Mouse (Mus musculus) mouse embryonic stem cell (cell line): ENCODE results near the gene Gstm5.
"Not testable (repeated sequence)": the region's sequence is repeated elsewhere in the genome, so short reads cannot be mapped to it uniquely, and the experiment has no call there.

Experiments used
- in situ Hi-C, 2 experiments: fragments of 300-500 bp; cut with MboI; formaldehyde crosslinking; loops; 1 replicate in 1 of 2; 3 replicates in 1 of 2; pipeline ENCODE4 v1.14.3; 2019 to 2020; ENCODE audit warnings: low sequenced_read_pairs in 2 of 2, low pct_unique_long_range_greater_than_20kb in 1 of 2, mixed read lengths in 1 of 2; ENCODE audit not compliant: unreplicated experiment in 1 of 2

Gene Gstm5

GRCm38 (mm10) chr3:107868452-107868851 is 27.2 kb upstream of the Gstm5 start:
- in situ Hi-C loops = loop anchor here in 1 of 2 experiments (10.0 kb wide), 1 partner anchor 174 kb away; the partner anchor contains the start of gene Ahcyl1

- in situ Hi-C loops = loop anchor here in 1 of 2 experiments (10.0 kb wide), 1 partner anchor 174 kb away; the partner anchor contains the start of gene Ahcyl1
Measured at GRCm38 (mm10) chr3:107869097-107869496, 26.5 kb upstream of the Gstm5 start.

GRCm38 (mm10) chr3:107869925-107870324 is 25.7 kb upstream of the Gstm5 start:
- in situ Hi-C loops = loop anchor here in 1 of 2 experiments (10.0 kb wide), 1 partner anchor 175 kb away; the partner anchor contains the start of gene Ahcyl1

GRCm38 (mm10) chr3:107873335-107874251 is 22.0 kb upstream of the Gstm5 start:
- in situ Hi-C loops = no loop called here

GRCm38 (mm10) chr3:107875231-107875630 is 20.4 kb upstream of the Gstm5 start:
- in situ Hi-C loops = no loop called here

GRCm38 (mm10) chr3:107877005-107877404 is 18.6 kb upstream of the Gstm5 start, which contains the start of gene Eps8l3:
TSS of gene Eps8l3 (plus strand) at chr3:107877229.
- in situ Hi-C loops = no loop called here

- in situ Hi-C loops = no loop called here
Measured at GRCm38 (mm10) chr3:107877747-107878736, 17.6 kb upstream of the Gstm5 start.

DNA sequence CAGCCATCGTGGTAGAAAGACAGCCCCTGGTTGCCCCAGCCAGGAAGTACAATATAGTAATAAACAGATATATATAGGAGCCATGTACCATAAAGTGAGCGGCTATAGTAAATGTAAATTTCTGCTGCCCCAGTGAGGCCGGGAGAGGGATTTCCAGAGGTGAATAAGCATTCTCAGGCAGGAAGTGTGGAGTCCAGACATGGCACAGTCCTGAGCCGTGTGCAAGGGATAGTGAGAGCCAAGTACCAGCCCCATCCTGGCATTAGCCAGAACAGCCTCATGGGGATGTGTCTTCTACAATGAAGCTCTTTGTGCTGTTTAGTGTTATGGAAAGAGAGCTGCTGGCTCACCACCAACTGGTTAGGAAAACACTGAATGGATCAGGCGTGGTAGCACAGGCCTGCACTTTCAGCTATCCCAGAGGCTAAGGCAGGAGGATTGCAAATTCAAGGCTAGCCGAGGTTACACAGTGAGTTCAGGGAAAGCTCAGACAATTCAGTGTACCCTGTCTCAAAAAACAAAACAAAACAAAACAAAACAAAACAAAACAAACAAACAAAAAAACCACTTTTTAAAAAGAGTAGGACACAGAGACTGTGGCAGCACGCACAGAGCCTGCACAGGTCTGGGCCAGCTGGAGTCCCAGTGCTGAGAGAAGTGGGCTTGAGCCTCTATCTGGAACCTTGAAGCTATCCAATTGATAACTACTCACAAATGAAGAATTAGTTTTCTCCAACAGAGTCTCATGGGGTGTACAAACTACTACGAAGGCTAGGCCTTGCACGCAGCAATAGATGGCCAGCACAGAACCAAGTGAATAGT is 7.7 kb upstream of the Gstm5 start:
- in situ Hi-C loops = no loop called here

DNA sequence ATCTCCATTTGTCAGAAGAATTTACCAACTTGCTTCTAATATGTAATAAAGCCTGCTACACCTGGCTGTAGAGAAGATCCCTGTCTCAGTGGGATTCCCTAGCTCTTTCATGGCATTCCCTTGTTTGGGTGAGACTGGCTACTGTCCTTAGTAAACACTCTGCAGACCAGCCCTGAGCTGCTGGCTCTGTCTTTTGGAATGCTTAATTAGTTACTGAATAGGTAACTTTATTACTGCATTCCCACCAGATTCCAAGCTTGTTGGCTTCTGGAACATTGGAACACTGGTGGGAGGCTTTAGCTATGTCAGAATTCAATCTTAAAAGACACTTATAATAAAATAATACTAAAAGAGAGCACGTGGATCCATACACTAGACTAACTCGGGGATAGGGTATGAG is 6.4 kb upstream of the Gstm5 start:
- in situ Hi-C loops = not testable (repeated sequence)

DNA sequence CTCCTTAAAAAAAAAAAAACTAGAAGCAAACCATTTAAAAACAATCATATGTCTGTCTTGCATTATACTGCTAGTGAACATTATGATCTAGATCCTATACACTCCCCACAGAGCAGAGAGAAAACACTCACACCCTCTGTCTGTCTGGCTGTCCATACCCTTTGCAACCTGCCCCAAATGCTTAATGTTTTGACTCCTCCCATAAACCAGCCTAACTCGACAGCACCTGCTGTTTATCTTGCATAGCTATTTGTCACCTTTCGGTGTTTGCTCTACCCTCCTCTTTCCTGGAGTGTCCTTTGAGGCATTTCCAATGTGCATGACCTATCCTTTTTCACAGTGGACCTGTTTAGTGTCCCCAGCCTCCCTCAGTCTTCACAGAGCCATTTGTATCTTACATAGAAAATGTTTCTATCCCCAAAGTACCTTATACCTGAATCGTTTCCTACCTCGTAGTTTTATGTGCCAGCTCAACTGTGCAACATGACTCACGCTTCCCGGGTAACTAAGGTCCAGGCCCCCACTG is 364 bp upstream of the Gstm5 start:
- in situ Hi-C loops = no loop called here

DNA sequence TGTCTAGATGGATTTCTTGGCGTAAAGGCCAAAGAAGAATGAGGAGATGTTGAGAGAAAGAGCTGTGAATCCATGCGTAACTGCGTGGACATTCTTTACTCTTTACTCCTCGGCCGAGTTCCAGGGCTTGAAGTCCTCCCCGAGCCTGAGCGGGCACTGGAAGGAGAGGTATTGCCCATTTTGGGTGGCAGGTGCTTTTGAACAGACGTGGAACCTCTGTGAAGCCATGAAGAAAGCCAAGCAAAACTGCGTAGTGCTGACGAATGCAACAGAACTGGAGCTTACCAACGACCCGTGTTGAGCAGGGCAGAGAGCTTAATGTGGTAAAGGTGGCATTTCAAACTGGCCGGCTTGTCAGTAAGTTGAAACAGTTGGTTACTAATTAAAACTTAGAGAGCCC is 3.1 kb downstream of the Gstm5 start:
- in situ Hi-C loops = no loop called here

- in situ Hi-C loops = no loop called here
Measured at GRCm38 (mm10) chr3:107900955-107901673, 5.5 kb downstream of the Gstm5 start.

- in situ Hi-C loops = no loop called here
Measured at GRCm38 (mm10) chr3:107905942-107906341, 10.3 kb downstream of the Gstm5 start.

DNA sequence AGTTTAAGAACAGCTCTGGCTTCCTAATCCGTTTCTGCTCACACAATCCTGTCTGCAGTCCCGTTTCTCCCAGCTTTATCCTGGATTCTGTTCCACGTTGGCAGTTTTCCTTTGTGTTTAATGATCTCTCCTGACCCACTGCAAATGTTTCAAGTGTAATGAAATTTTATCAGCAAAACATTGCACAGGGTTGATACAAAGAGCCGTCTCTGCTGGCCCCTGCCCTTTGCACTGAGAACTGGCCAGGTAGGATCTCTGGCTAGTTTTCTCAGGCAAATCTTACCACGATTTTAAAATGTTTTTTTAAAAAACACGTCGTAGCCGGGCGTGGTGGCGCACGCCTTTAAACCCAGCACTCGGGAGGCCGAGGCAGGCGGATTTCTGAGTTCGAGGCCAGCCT is 21.1 kb downstream of the Gstm5 start:
- in situ Hi-C loops = no loop called here

DNA sequence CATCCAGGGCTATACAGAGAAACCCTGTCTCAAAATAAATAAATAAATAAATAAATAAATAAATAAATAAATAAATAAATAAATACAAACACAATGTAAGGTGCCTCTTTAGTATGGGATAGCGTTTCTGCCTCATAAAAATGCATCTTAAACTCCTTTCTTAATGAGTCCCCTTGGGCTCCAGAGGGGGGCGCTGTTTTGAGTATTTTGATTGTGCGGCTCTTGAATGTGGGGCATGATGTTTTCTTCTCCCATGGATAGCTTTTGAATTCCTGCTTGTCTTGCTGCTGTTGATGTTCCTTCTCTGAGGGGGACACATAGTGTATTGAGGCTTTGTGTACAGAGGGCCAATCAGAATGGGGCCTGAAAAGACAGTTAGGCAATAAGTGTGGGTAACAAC is 21.5 kb downstream of the Gstm5 start:
- in situ Hi-C loops = no loop called here

DNA sequence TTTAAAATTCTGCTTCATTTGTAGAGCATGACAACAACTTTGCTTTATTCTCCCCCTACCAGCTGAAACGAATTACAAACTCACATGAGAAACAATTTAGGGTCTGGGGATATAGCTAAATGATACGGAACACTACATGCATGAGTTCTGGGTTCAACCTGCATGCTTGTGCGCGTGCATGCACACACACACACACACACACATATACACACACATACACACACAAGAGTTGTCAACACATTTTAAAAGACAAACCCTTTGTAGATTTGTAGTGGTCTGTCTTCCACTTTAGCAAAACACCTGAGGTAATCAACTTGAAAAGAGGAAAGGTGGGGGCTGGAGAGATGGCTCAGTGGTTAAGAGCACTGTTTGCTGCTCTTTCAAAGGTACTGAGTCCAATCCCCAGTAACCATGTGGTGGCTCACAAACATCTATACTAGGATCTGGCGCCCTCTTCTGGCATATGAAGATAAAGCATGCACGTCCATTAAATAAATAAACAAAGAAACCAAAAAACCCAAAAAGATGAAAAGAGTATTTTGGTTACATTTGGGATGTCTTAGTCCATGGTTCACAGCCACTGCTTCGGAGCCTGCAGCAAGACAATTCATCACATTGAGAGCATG is 22.3 kb downstream of the Gstm5 start:
- in situ Hi-C loops = no loop called here

- in situ Hi-C loops = no loop called here
Measured at GRCm38 (mm10) chr3:107920348-107920747, 24.7 kb downstream of the Gstm5 start.
